Mouse (Mus musculus): ENCODE measurements around the gene Tmem50a. TPM values are rescaled to one million over a fixed set of nuclear protein-coding genes. Genes with fewer than 3 reads are reported as not detected.
"Not testable (repeated sequence)": the region's sequence is repeated elsewhere in the genome, so short reads cannot be mapped to it uniquely, and the experiment has no call there.

Gene Tmem50a
- total and polyA plus RNA-seq, 2 experiments from 2014 or later = 165 to 248 TPM

- no peak for DNase-seq
- TF ChIP-seq CTCF (IDR thresholded peaks at IDR 0.05; ENCODE audit: low read depth) = no peak
Observed at GRCm38 (mm10) chr4:134918381-134918780, 3.6 kb upstream of the Tmem50a start.

GRCm38 (mm10) chr4:134917194-134917593, 2.4 kb upstream of the Tmem50a start:
- DNase-seq (no peak), ATAC-seq (no peak)
- H3K9ac ChIP-seq = no peak overlapping the region
- H3K4me2 ChIP-seq (ENCODE audit: low read depth) = no peak overlapping the region
- no peaks in the 10 kb centered on the region for H3K9me3 ChIP-seq (ENCODE audit: low read length)
- H3K4me1 ChIP-seq (ENCODE audit: insufficient read depth) = 0 out of 2 replicates have a peak, but pooled peaks cover 4% of the 10 kb centered on the region
- H3K27me3 ChIP-seq (ENCODE audit: insufficient read depth, low read length) = no peaks in the 10 kb centered on the region
- no peak overlapping the region for H3K27ac ChIP-seq (ENCODE audit: low read depth, low read length)
- WGBS = 70% methylated on average over 3 of the region's 3 CpGs
- peaks cover 4% of the 10 kb centered on the region; the same call in 1 of the 2 replicates for H3K36me3 ChIP-seq (ENCODE audit: insufficient read depth)
- TF ChIP-seq CTCF (IDR thresholded peaks at IDR 0.05; ENCODE audit: low read depth) = no peak
- no peak overlapping the region for H3K4me3 ChIP-seq (ENCODE audit: low read depth, low read length)

More at GRCm38 (mm10) chr4:134918381-134918780, 3.6 kb upstream of the Tmem50a start:
- Histone ChIP-seq H3K9ac (no peak overlapping the region), H3K36me3 (ENCODE audit: insufficient read depth) (no peaks in the 10 kb centered on the region), H3K9me3 (ENCODE audit: low read length) (no peaks in the 10 kb centered on the region), H3K27me3 (ENCODE audit: insufficient read depth, low read length) (no peaks in the 10 kb centered on the region), H3K4me2 (ENCODE audit: low read depth) (no peak overlapping the region), H3K4me1 (ENCODE audit: insufficient read depth) (0 out of 2 replicates have a peak, but pooled peaks cover 4% of the 10 kb centered on the region), H3K4me3 (ENCODE audit: low read depth, low read length) (no peak overlapping the region), H3K27ac (ENCODE audit: low read depth, low read length) (no peak overlapping the region)
- no peak for ATAC-seq
- WGBS = 51% methylated on average over 7 of the region's 7 CpGs

DNA sequence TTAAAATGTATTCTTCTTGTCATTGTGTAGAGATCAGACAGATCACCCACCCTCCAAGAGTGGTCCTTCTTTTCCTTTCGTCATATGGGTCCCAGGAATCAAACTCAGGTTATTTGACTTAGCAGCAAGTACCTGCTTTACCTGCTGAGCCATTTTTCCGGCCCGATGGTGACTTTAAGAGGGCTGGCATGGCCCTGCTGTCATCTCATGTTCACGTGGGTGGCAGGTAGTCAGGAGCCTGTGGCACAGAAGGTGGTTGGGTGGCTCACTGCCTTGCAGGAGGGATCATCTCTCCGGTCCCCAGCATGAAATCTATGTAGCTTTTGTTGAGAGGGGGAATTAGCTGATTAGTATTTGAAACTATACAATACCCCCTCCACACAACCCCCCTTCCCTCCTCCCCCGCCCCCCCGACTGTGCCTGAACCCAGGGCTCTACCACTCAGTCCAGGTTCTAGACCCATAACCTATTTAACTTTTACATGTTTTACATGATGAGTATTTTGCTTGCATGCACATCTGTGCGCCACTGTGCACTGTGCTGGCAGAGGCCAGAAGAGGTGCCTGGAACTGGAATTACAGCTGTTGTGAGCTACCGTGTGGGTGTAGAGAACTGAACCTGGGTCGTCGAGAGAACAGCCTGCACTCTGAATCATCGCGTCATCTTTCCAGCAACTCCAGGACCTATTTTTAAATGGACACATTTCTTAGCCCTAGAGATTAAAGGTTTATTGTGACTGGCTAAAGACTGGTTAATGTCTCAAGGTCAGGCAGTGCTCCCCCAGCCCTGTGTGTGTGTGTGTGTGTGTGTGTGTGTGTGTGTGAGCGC, 613 bp upstream of the Tmem50a start:
- Histone ChIP-seq H3K4me2 (ENCODE audit: low read depth) (peak overlapping the region; percentile 58), H3K9me3 (ENCODE audit: low read length) (no peaks in the 10 kb centered on the region), H3K4me1 (ENCODE audit: insufficient read depth) (0 out of 2 replicates have a peak, but pooled peaks cover 4% of the 10 kb centered on the region), H3K4me3 (ENCODE audit: low read depth, low read length) (peak overlapping the region; percentile 79), H3K9ac (peak overlapping the region; percentile 80), H3K36me3 (ENCODE audit: insufficient read depth) (peaks cover 11% of the 10 kb centered on the region; the same call in 1 of the 2 replicates), H3K27me3 (ENCODE audit: insufficient read depth, low read length) (no peaks in the 10 kb centered on the region), H3K27ac (ENCODE audit: low read depth, low read length) (peak overlapping the region; percentile 94; the same call in 1 of the 2 replicates)
- no peak for DNase-seq
- WGBS = 52% methylated on average over 14 of the region's 14 CpGs
- peak; percentile 23 for ATAC-seq
- TF ChIP-seq CTCF (IDR thresholded peaks at IDR 0.05; ENCODE audit: low read depth) = no peak

GRCm38 (mm10) chr4:134914122-134914863, 531 bp downstream of the Tmem50a start:
- 2% methylated on average over 43 of the region's 43 CpGs for WGBS
- Histone ChIP-seq H3K27me3 (ENCODE audit: insufficient read depth, low read length) (no peaks in the 10 kb centered on the region), H3K27ac (ENCODE audit: low read depth, low read length) (peak overlapping the region; percentile 94), H3K9me3 (ENCODE audit: low read length) (no peaks in the 10 kb centered on the region), H3K4me1 (ENCODE audit: insufficient read depth) (0 out of 2 replicates have a peak, but pooled peaks cover 4% of the 10 kb centered on the region), H3K4me2 (ENCODE audit: low read depth) (peak overlapping the region; percentile 58), H3K4me3 (ENCODE audit: low read depth, low read length) (peak overlapping the region; percentile 79), H3K9ac (peak overlapping the region; percentile 80), H3K36me3 (ENCODE audit: insufficient read depth) (peaks cover 16% of the 10 kb centered on the region)
- ATAC-seq (peak; percentile 62), DNase-seq (no peak)
- no peak for TF ChIP-seq CTCF (IDR thresholded peaks at IDR 0.05; ENCODE audit: low read depth)

- Histone ChIP-seq H3K27me3 (ENCODE audit: insufficient read depth, low read length) (no peaks in the 10 kb centered on the region), H3K9ac (0 out of 2 replicates have a peak overlapping the region, but pooled peaks have one; percentile 80), H3K4me2 (ENCODE audit: low read depth) (peak overlapping the region; percentile 58), H3K36me3 (ENCODE audit: insufficient read depth) (peaks cover 25% of the 10 kb centered on the region), H3K4me1 (ENCODE audit: insufficient read depth) (0 out of 2 replicates have a peak, but pooled peaks cover 4% of the 10 kb centered on the region), H3K27ac (ENCODE audit: low read depth, low read length) (no peak overlapping the region), H3K9me3 (ENCODE audit: low read length) (no peaks in the 10 kb centered on the region), H3K4me3 (ENCODE audit: low read depth, low read length) (peak overlapping the region; percentile 79)
- peak; percentile 79 for TF ChIP-seq CTCF (IDR thresholded peaks at IDR 0.05; ENCODE audit: low read depth)
- ATAC-seq (no peak), DNase-seq (peak; percentile 76)
- WGBS = 33% methylated on average over 3 of the region's 3 CpGs
Observed at GRCm38 (mm10) chr4:134913413-134913812, 1.4 kb downstream of the Tmem50a start.

GRCm38 (mm10) chr4:134911406-134911805, 3.4 kb downstream of the Tmem50a start:
- peaks cover 45% of the 10 kb centered on the region for H3K36me3 ChIP-seq (ENCODE audit: insufficient read depth)
- 97% methylated on average over 6 of the region's 8 CpGs for WGBS
- H3K4me3 ChIP-seq (ENCODE audit: low read depth, low read length); H3K4me1 ChIP-seq (ENCODE audit: insufficient read depth); ATAC-seq; H3K9ac ChIP-seq; H3K9me3 ChIP-seq (ENCODE audit: low read length); DNase-seq; H3K27me3 ChIP-seq (ENCODE audit: insufficient read depth, low read length); H3K27ac ChIP-seq (ENCODE audit: low read depth, low read length); H3K4me2 ChIP-seq (ENCODE audit: low read depth): not testable (repeated sequence)

Data from forebrain, postnatal 0 days (tissue).